ENCODE assay signal across 11 mouse cellular contexts in the genomic region with DNA sequence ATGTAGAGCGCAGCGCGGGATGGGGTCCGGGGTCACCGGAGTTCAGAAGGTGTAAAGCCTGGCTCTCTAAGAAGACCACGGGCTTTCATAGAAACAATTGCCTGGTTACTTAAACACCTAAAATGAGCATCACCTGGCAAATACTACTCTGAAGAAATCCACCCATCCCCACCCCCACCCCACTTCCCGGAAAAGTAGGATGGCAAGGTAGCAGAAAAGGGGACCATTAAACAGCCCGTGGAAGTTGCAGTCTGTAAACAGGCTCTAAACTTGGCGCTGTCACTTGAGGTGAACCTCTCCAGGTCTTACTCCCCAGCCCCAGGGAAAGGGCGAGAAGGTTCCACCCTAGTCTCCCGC. TPM values are rescaled to one million over a fixed set of nuclear protein-coding genes. Genes with fewer than 3 reads are reported as not detected.
DNase-seq lines count a peak whose midpoint lies in the region; ATAC-seq lines count a peak whose summit lies in the region.
"Had no signal": no experiment of that assay in that cellular context is flagged by ENCODE, and none has a peak within 500 bp of the region (broad histone marks: within the 10 kb centered on the region; RNA-seq: fewer than 3 reads in every experiment).

No protein-coding gene starts in this region.

- H3K4me3 ChIP-seq in heart, embryonic 16.5 days (ENCODE audit: low read length), result peak overlapping the region; percentile 76
- H3K4me3 ChIP-seq in embryonic facial prominence, embryonic 10.5 days, result peak overlapping the region; percentile 80
- H3K4me3 ChIP-seq in hindbrain, embryonic 15.5 days, result peak overlapping the region; percentile 57
- H3K4me3 ChIP-seq in midbrain, embryonic 15.5 days, result peak overlapping the region; percentile 85

- H3K4me2 ChIP-seq in heart, embryonic 16.5 days (ENCODE audit: low read depth, low read length), result peak overlapping the region; percentile 100
- H3K4me2 ChIP-seq in hindbrain, embryonic 15.5 days, result peak overlapping the region; percentile 97
- peak overlapping the region; percentile 100 for H3K4me2 ChIP-seq in midbrain, embryonic 15.5 days

- ATAC-seq in heart, embryonic 16.5 days (replicated peaks; ENCODE audit: extremely low read depth, insufficient read depth, low FRiP score), result no peak
- peak; percentile 9; the same call in 1 of the 2 replicates for ATAC-seq in hindbrain, embryonic 15.5 days (ENCODE audit: low FRiP score, low read depth)
- no peak for ATAC-seq in midbrain, embryonic 15.5 days (replicated peaks)

- WGBS in heart, embryonic 16.5 days, result 1% methylated on average over 11 of the region's 11 CpGs
- under 1% methylated on average over 11 of the region's 11 CpGs for WGBS in embryonic facial prominence, embryonic 10.5 days
- 0% methylated on average over 11 of the region's 11 CpGs for WGBS in hindbrain, embryonic 15.5 days
- WGBS in midbrain, embryonic 15.5 days, result under 1% methylated on average over 11 of the region's 11 CpGs

- no peak for DNase-seq in heart, adult 8-10 months (ENCODE audit: low spot score)
- DNase-seq in embryonic facial prominence, embryonic 10.5 days (ENCODE audit: low spot score), result no peak
- no peak for DNase-seq in spleen, postnatal 10 days (ENCODE audit: low spot score in 2 of 2)
- no peak for DNase-seq in thymus, postnatal 14 days
- no peak for DNase-seq in Muller cell, postnatal 12 days (ENCODE audit: inconsistent ontology term)
- DNase-seq: thymus, postnatal 36 days had no signal

- peaks cover 7% of the 10 kb centered on the region for H3K4me1 ChIP-seq in heart, embryonic 16.5 days (ENCODE audit: control insufficient read depth, insufficient read depth, low read length)
- H3K4me1 ChIP-seq in embryonic facial prominence, embryonic 10.5 days, result peaks cover 38% of the 10 kb centered on the region
- peaks cover 26% of the 10 kb centered on the region for H3K4me1 ChIP-seq in hindbrain, embryonic 15.5 days (replicated peaks)
- H3K4me1 ChIP-seq in midbrain, embryonic 15.5 days, result peaks cover 27% of the 10 kb centered on the region

- H3K9me3 ChIP-seq in heart, embryonic 16.5 days (replicated peaks; ENCODE audit: control insufficient read depth, low read length), result no peaks in the 10 kb centered on the region
- H3K9me3 ChIP-seq in embryonic facial prominence, embryonic 10.5 days, result no peaks in the 10 kb centered on the region
- H3K9me3 ChIP-seq in hindbrain, embryonic 15.5 days, result no peaks in the 10 kb centered on the region
- H3K9me3 ChIP-seq in midbrain, embryonic 15.5 days, result no peaks in the 10 kb centered on the region

- H3K36me3 ChIP-seq in heart, embryonic 16.5 days (ENCODE audit: control insufficient read depth, insufficient read depth), result no peaks in the 10 kb centered on the region
- no peaks in the 10 kb centered on the region for H3K36me3 ChIP-seq in embryonic facial prominence, embryonic 10.5 days (replicated peaks)
- no peaks in the 10 kb centered on the region for H3K36me3 ChIP-seq in hindbrain, embryonic 15.5 days
- no peaks in the 10 kb centered on the region for H3K36me3 ChIP-seq in midbrain, embryonic 15.5 days (replicated peaks)

- peak overlapping the region; percentile 66; the same call in 1 of the 2 replicates for H3K9ac ChIP-seq in heart, embryonic 16.5 days (ENCODE audit: low read length)
- H3K9ac ChIP-seq in hindbrain, embryonic 15.5 days, result peak overlapping the region; percentile 70
- H3K9ac ChIP-seq in midbrain, embryonic 15.5 days, result peak overlapping the region; percentile 72

- H3K27ac ChIP-seq in heart, embryonic 16.5 days (ENCODE audit: low read length), result no peak overlapping the region
- peak overlapping the region; percentile 85 for H3K27ac ChIP-seq in embryonic facial prominence, embryonic 10.5 days (replicated peaks)
- peak overlapping the region; percentile 80 for H3K27ac ChIP-seq in hindbrain, embryonic 15.5 days (replicated peaks)
- peak overlapping the region; percentile 78 for H3K27ac ChIP-seq in midbrain, embryonic 15.5 days

- peaks cover 74% of the 10 kb centered on the region for H3K27me3 ChIP-seq in heart, embryonic 16.5 days (ENCODE audit: control insufficient read depth, insufficient read depth, low read length)
- H3K27me3 ChIP-seq in embryonic facial prominence, embryonic 10.5 days (replicated peaks; ENCODE audit: low read depth, poor library complexity, severe bottlenecking), result peaks cover 94% of the 10 kb centered on the region
- peaks cover 24% of the 10 kb centered on the region for H3K27me3 ChIP-seq in hindbrain, embryonic 15.5 days
- H3K27me3 ChIP-seq in midbrain, embryonic 15.5 days (replicated peaks), result peaks cover 15% of the 10 kb centered on the region

RNA-seq across cellular contexts. Expression of a gene that starts 0.6 kb away (rescaled TPM):
- polyA plus RNA-seq in heart, embryonic 16.5 days (2015; fragmentation: Nextera tagmentation; extraction: Ambion mirVana), result 0.34 and 0.54 TPM in 2 replicates
- total RNA-seq in heart, adult 8-10 months (2022), result 1 to 10 TPM in 2 of 4 experiments, under 1 TPM in 2; 0.50 to 1.2 (median 0.91) TPM
- polyA plus RNA-seq in embryonic facial prominence, embryonic 10.5 days (2016; fragmentation: Nextera tagmentation; extraction: Ambion mirVana), result 1.8 and 1.9 TPM in 2 replicates
- polyA plus RNA-seq in hindbrain, embryonic 15.5 days (2015; fragmentation: Nextera tagmentation; extraction: Ambion mirVana), result 46.8 and 47.1 TPM in 2 replicates
- 41.1 and 41.9 TPM in 2 replicates for polyA plus RNA-seq in midbrain, embryonic 15.5 days (2015; fragmentation: Nextera tagmentation; extraction: Ambion mirVana)
- total RNA-seq: MEL; neutrophil, adult 5-6 weeks had no signal

Comparison
In these comparisons a context has a peak if more than half of its experiments do, and no peak if none do; other contexts are left out.
1. RNA of a gene that starts 0.6 kb away (polyA plus RNA-seq): 46.8 to 47.1 TPM in hindbrain, embryonic 15.5 days and 41.1 to 41.9 TPM in midbrain, embryonic 15.5 days; 1.8 to 1.9 TPM in embryonic facial prominence, embryonic 10.5 days and 0.34 to 0.54 TPM in heart, embryonic 16.5 days; every median in the first group is over 10 times any median in the second.
2. Peak in every context shown above with its lines, with median percentiles within 50 percentile points of each other: H3K4me2 ChIP-seq, H3K4me3 ChIP-seq and H3K9ac ChIP-seq.